Mouse (Mus musculus): ENCODE measurements around the gene Mllt6.
A peak's percentile ranks its signal among the peaks of the same experiment; 100 is the strongest.

- no peak for TF ChIP-seq CTCF (IDR thresholded peaks at IDR 0.05; ENCODE audit: control insufficient read depth, insufficient read depth, insufficient replicate concordance, low read depth, low read length)
- TF ChIP-seq POLR2A (IDR thresholded peaks at IDR 0.05; ENCODE audit: control insufficient read depth, low read depth, low read length), result 0 out of 2 replicates have a peak, but pooled peaks have one; percentile 25
These were observed 1.5 kb upstream of the Mllt6 start for GRCm38 (mm10) chr11:97661648-97662133.

Measured in testis, adult 2 months (tissue).